Mouse (Mus musculus): ENCODE results near the gene Plac8.

The Plac8 gene

DNA sequence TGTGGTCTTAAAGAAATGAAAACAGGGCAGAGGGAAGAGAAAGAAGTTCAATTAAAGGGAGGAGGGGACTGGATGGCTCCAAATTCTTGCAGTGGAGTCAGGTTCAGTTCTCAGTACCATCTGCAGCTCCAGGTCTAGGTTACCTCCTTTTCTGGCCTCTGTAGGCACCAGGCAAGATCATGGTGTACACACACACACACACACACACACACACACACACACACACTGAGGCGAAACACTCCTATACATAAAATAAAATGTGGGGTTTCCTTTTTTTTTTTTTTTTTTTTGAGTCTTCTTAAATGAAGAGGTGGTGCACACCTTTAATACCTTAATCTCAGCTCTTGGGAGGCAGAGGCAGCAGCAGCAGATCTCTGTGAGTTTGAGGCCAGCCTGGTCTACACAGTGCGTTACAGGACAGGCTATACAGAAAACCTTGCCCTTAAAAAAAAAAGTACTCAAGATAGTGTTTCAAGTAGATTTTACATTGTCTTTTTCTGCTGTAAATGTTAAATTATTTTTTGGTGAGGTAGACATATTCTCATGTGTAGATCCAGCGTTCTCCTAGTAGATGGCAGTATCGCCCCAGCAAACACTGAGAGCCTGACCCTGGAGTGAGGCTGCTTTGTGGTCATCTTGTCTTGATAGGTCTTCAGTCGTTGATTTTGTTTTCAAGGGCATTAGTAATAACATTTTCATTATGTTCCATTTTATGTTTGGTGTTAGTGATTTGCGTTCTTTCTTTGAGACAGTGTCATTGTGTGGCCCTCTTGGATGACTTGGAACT, 25.6 kb downstream of the Plac8 start:
- DNase-seq (ENCODE audit: low spot score in 2 of 2), result no peak

DNA sequence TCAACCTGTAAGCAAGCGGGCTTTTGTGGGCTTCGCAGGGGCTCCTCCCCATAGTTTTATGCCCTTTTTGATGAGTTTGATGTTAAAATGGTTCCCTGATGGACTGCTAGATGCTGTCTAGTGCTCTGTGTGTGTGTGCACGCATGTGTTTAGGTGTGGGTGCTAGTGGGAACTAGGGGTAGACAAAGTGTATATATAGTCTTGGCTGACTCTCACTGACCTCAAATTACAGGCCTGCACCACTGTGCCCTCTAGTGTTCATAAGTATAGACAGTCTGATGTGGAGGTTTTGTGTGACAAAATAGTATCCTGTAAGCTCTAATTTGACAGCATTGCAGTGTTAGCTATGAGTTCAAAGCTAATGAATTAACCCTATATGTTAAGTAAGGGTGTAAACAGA, 35.4 kb downstream of the Plac8 start:
- DNase-seq (ENCODE audit: low spot score in 2 of 2), result no peak

DNA sequence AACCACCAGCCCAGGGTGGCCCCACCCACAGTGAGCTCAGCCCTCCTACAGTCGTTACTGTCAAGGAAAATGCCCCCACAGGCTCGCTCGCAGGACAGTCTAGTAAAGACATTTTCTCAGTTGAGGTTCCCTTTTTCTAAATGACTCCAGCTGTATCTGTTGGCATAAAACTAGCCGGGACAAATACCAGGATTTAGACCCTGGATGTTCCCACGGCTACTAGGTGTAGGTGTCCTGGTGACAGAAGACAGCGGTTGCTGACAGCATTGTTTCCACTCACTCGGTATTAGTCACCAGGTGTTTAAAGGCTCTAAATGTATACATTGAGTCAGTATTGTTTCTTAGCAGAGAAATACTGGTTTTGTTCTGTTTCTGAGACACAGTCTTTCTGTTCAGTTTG, 36.2 kb downstream of the Plac8 start:
- no peak for DNase-seq (ENCODE audit: low spot score in 2 of 2)

DNA sequence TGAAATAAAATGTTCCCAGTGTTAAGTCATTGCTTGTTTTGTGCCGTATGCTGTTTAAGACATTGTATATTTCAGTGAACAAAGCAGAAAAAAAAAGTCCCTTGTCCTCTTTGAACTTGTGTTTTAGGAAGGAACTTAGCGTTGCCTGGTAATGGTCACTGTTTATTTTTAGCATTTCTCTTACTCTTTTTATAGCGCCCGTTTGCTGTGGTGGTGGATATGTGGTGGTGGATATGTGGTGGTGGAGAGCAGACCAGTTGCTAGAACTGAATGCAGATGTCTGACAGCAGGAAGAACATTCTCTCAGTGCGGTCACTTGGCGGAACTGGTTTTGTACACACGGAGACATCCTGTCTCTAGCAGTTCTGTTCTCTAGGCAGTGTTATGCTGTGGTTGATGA, 45.9 kb downstream of the Plac8 start:
- no peak for DNase-seq (ENCODE audit: low spot score in 2 of 2)

DNA sequence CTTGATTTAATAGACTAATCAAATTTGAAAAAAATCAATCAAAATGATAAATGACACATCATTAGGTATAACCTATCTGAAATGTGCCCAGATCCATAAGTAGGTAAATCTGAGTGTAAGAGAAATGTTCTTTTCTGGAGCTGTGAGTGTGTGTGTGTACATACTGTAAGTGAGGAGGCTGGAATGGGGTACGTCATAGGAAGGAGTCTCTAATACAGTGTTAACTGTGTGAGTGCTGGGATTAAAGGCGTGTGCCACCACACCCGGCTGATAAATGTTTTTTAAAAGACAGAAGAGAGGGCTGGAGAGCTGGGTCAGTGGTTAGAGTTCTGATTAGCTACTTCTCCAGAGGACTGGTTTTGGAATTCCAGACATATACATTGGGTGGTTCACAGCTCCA, 46.4 kb downstream of the Plac8 start:
- DNase-seq (ENCODE audit: low spot score in 2 of 2), result no peak

DNA sequence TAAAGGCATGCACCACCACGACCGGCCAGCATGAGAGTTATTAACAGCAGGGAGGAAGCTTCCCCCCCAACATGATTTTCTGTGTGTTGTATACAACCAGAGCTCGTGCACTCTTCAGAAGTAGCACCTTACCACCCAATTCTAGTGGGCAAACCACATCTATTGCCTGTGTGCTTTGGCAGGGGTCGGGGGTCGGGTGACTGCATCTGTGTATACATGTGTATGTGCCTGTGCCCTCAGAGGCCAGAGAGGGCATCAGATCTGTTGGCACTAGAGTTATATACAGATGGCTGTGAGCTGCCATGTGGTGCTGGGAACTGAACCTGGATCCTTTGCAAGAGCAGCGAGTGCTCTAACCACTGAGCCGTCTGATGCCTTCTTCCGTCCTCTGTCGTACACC, 47.1 kb downstream of the Plac8 start:
- DNase-seq (ENCODE audit: low spot score in 2 of 2), result no peak

DNA sequence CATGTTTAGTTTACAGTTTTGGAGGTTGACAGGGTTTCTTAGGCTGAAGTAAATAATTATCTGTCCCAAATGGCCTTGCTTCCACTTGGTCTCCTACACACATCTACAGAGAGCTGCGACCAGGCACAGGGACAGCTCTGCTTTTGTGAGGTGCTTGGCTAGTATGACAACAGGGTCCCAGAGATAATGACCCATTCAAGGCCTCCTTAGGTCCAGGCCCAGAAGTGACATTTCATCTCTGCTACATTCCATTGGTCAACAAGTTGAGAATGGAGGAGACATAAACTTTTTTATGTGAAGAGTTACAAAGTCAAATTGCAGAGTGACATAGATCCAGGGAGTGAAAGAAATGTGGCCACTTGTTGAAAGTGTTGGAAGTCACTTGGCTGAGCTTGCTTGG, 48.7 kb downstream of the Plac8 start:
- DNase-seq (ENCODE audit: low spot score in 2 of 2), result no peak

DNA sequence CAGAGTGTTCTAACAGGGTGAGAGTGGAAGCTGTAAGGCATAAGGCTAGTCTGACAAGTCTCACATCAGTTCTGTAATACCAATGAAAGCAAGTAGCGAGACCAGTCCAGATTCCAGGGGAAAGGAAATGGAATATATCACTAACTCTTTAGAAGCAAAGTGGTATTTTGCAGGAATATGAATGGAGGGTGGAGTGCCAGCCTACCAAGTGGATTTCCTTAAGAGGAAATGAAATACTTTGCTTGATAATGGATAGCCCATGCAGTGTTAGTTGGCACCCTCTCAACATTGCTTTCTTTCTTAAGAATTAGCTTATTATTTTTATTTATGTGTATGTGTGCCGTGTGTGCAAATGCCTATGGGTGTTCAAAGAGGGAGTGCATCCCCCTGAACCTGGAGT, 51.8 kb downstream of the Plac8 start:
- no peak for DNase-seq (ENCODE audit: low spot score in 2 of 2)

DNA sequence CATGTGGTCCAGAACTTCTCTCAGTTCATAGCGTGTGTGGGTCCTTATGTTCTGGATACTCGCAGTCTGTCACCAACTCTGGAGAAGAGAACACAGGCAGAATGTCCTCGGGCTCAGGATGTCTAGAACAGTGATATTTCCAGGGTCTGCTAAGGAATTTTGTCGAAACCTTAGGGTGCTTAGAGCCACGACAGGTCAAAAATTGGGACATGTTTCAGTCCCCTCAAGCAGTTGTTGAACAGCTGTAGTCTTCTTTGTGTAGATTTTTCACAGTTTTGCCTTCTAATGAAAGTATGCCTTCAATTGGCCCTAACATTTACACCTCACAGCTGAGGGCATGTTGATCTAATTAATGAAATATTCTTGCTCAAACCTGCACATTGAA, 53.0 kb downstream of the Plac8 start:
- no peak for DNase-seq (ENCODE audit: low spot score in 2 of 2)

DNA sequence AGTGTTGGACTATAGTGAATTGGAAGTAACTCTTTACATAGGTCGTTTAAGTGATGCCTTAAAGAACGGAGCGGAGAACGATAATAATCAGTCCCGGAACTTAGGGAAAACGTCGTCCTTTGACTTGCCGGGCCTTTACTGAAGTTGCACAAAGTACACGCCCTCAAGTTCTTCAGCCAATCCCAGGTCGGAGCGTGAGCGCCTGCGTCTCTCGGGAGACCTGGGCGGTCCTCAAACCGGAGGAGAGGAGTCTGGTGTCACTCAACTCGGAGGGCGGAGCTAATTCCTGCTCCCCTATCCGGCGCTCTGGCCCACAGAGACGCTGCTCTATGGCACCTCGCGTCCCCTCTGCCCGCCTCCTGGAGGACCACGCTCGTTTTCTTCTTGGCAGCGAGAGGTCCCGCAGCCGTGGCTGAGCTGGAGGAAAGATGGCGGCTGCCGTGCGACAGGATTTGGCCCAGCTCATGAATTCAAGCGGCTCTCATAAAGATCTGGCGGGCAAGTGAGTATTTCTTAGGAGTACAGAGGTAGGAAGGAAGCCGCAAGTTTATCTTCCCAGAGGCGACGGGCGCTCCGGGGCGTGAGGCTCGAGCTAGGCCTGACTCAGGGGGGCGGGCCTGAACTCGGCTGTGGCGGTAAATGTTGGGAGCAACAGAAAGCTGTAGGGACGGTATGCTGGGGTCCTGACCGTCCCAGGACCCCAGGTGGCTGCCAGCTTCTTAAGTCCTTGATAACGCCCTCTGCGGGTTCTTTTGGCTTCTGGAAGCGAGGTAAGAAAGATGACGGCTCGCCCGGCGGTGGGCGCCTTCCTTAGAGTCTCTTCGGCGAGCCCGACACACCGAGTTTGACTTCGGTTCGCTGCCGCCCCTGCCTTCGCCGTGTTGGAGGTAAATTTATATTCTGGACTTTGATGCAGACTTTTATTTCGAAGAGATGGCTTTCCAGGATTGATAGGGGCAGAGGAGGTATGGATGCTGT, 53.7 kb downstream of the Plac8 start, which contains the start of gene Cops4:
Gene Cops4 (plus strand): TSS at position 261 of the 978 bp plus-strand sequence.
- DNase-seq (ENCODE audit: low spot score in 2 of 2), result peak; percentile 85 to 92

DNA sequence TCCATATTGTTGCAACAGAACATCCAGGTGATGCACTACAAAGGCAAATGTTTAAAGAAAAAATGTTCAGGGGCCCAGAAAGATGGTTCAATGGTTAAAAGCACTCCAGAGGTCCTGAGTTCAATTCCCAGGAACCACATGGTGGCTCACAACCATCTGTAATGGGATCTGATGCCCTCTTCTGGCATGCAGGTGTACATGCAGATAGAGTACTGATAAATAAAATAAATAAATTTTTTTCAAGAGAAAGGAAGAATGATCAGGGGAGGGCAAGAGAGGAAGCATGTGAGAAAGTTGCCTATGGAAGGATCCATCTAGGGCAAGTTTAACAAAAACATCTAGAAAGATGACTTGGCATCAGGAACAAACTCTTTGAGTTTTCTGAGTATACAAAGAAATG, 59.5 kb downstream of the Plac8 start:
- no peak for DNase-seq (ENCODE audit: low spot score in 2 of 2)

DNA sequence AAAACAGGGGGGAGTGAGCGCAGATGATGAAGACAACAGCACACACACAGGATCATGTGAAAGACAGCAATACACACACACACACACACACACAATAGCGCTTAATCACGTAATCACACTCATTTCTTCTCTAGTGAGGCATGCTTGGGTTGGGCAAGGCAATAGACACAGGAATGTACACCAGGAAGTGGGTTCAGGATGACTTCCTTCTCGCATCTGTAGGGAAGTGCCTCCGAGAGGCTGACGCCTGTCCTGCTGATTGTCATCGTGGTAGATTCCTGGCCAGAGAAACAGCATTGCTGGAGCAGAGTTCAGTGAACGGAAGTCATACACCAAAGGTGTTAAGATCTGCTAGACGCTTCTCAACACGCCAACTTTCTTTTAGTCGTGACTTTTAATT, 62.8 kb downstream of the Plac8 start:
- no peak for DNase-seq (ENCODE audit: low spot score in 2 of 2)

Data from cerebellum, postnatal 4 days (tissue).